In the genomic region with DNA sequence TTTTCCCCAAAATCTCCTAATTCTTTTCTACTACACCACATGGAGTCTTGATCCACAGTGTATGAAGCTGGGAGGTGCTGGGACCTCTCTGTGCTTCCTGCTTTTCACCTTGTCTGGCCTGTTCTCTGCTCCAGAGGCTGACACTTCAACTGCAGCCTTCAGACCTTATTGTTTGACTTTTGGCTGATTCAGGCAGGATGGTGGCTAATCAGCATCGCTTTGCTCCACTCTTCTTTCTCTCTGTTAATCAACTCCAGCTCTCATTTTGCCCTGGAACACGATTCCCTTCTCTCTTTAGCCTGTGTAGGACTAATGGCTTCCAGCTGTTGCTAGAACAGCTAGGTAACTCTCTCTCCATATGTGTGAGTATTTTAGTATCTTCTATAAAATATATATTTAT, we compare ENCODE assay signal across 27 mouse cellular contexts. TPM values are rescaled to one million over a fixed set of nuclear protein-coding genes. Genes with fewer than 3 reads are reported as not detected.
DNase-seq lines count a peak whose midpoint lies in the region; ATAC-seq lines count a peak whose summit lies in the region.
"Had no signal": no experiment of that assay in that cellular context is flagged by ENCODE, and none has a peak within 500 bp of the region (broad histone marks: within the 10 kb centered on the region; RNA-seq: fewer than 3 reads in every experiment).

No protein-coding gene starts in this region.

- H3K4me2 ChIP-seq in embryonic facial prominence, embryonic 11.5 days (ENCODE audit: low read depth, low read length) = no peak overlapping the region
- no peak overlapping the region for H3K4me2 ChIP-seq in limb, embryonic 15.5 days
- H3K4me2 ChIP-seq: heart, embryonic 15.5 days; hindbrain, embryonic 14.5 days; intestine, embryonic 15.5 days; lung, embryonic 15.5 days; midbrain, embryonic 15.5 days; neural tube, embryonic 13.5 days; stomach, embryonic 15.5 days had no signal

- no peaks in the 10 kb centered on the region for H3K9me3 ChIP-seq in embryonic facial prominence, embryonic 11.5 days (replicated peaks; ENCODE audit: control insufficient read depth, low read length)
- no peaks in the 10 kb centered on the region for H3K9me3 ChIP-seq in limb, embryonic 15.5 days
- H3K9me3 ChIP-seq: forebrain, embryonic 10.5 days; heart, embryonic 15.5 days; intestine, embryonic 15.5 days; lung, embryonic 15.5 days; midbrain, embryonic 15.5 days; neural tube, embryonic 13.5 days; stomach, embryonic 15.5 days had no signal

- DNase-seq in embryo, embryonic 11 days = peak; percentile 78
- peak; percentile 94 for DNase-seq in embryonic facial prominence, embryonic 11.5 days (ENCODE audit: low spot score)
- DNase-seq in hindlimb bud, embryonic 11.5 days (ENCODE audit: extremely low spot score, low read depth, low spot score) = peak; percentile 77
- DNase-seq in left cerebral cortex, adult 9 months (ENCODE audit: low spot score in 2 of 2) = no peak
- no peak for DNase-seq in cerebellum, postnatal 10 days
- no peak for DNase-seq in right cerebral cortex, postnatal 14 days
- DNase-seq: adrenal gland, adult 8-10 months; cerebellum, adult 18-20 months; cerebellum, postnatal 36 days; forebrain, postnatal 0 days; heart, postnatal 36 days; kidney, adult 9 months; kidney, postnatal 14 days; layer of hippocampus, postnatal 36 days; lung, postnatal 4 days; right cerebral cortex, postnatal 4 days; thymus, postnatal 25 days had no signal

- no peaks in the 10 kb centered on the region for H3K4me1 ChIP-seq in embryonic facial prominence, embryonic 11.5 days (ENCODE audit: control insufficient read depth, insufficient read depth, low read length)
- peaks cover 3% of the 10 kb centered on the region; the same call in 1 of the 2 replicates for H3K4me1 ChIP-seq in limb, embryonic 15.5 days
- H3K4me1 ChIP-seq: forebrain, embryonic 10.5 days; heart, embryonic 15.5 days; intestine, embryonic 15.5 days; midbrain, embryonic 15.5 days; neural tube, embryonic 13.5 days; stomach, embryonic 15.5 days had no signal

- peak; percentile 90 for ATAC-seq in embryonic facial prominence, embryonic 11.5 days (replicated peaks; ENCODE audit: insufficient number of reproducible peaks, low FRiP score, low TSS enrichment, low read depth)
- no peak for ATAC-seq in limb, embryonic 15.5 days (ENCODE audit: insufficient number of reproducible peaks, low FRiP score, low TSS enrichment, low read depth)
- ATAC-seq: forebrain, postnatal 0 days; intestine, embryonic 15.5 days; midbrain, embryonic 15.5 days had no signal

- WGBS in embryonic facial prominence, embryonic 11.5 days = 21% methylated on average over 2 of the region's 2 CpGs
- WGBS in limb, embryonic 15.5 days = 27% methylated on average over 2 of the region's 2 CpGs

- 0 out of 2 replicates have a peak overlapping the region, but pooled peaks have one; percentile 9 for H3K27ac ChIP-seq in embryonic facial prominence, embryonic 11.5 days (replicated peaks; ENCODE audit: low read depth, low read length)
- H3K27ac ChIP-seq in limb, embryonic 15.5 days = peak overlapping the region; percentile 68; the same call in 1 of the 2 replicates
- H3K27ac ChIP-seq: forebrain, embryonic 10.5 days; heart, embryonic 15.5 days; hindbrain, embryonic 14.5 days; intestine, embryonic 15.5 days; liver, embryonic 14.5 days; lung, embryonic 15.5 days; midbrain, embryonic 15.5 days; neural tube, embryonic 13.5 days; stomach, embryonic 15.5 days had no signal

- H3K27me3 ChIP-seq in embryonic facial prominence, embryonic 11.5 days (ENCODE audit: control insufficient read depth, insufficient read depth, low read length) = no peaks in the 10 kb centered on the region
- H3K27me3 ChIP-seq in limb, embryonic 15.5 days = no peaks in the 10 kb centered on the region
- H3K27me3 ChIP-seq: heart, embryonic 15.5 days; intestine, embryonic 15.5 days; lung, embryonic 15.5 days; midbrain, embryonic 15.5 days; neural tube, embryonic 13.5 days; stomach, embryonic 15.5 days had no signal

- H3K4me3 ChIP-seq in embryonic facial prominence, embryonic 11.5 days (ENCODE audit: low read depth, low read length) = no peak overlapping the region
- no peak overlapping the region for H3K4me3 ChIP-seq in limb, embryonic 15.5 days
- H3K4me3 ChIP-seq: forebrain, embryonic 10.5 days; heart, embryonic 15.5 days; intestine, embryonic 15.5 days; lung, embryonic 15.5 days; midbrain, embryonic 15.5 days; neural tube, embryonic 13.5 days; stomach, embryonic 15.5 days had no signal

- no peak overlapping the region for H3K9ac ChIP-seq in embryonic facial prominence, embryonic 11.5 days (replicated peaks; ENCODE audit: low read length)
- no peak overlapping the region for H3K9ac ChIP-seq in limb, embryonic 15.5 days
- H3K9ac ChIP-seq: forebrain, postnatal 0 days; heart, embryonic 15.5 days; hindbrain, embryonic 14.5 days; intestine, embryonic 15.5 days; liver, embryonic 14.5 days; lung, embryonic 15.5 days; midbrain, embryonic 15.5 days; neural tube, embryonic 13.5 days; stomach, embryonic 15.5 days had no signal

- no peaks in the 10 kb centered on the region for H3K36me3 ChIP-seq in embryonic facial prominence, embryonic 11.5 days (replicated peaks; ENCODE audit: control insufficient read depth, insufficient read depth, low read depth, low read length)
- H3K36me3 ChIP-seq in limb, embryonic 15.5 days = no peaks in the 10 kb centered on the region
- H3K36me3 ChIP-seq: forebrain, embryonic 10.5 days; heart, embryonic 15.5 days; intestine, embryonic 15.5 days; lung, embryonic 15.5 days; midbrain, embryonic 15.5 days; neural tube, embryonic 13.5 days; stomach, embryonic 15.5 days had no signal

RNA-seq across cellular contexts. Expression of a gene that starts 10.0 kb away (rescaled TPM):
- 5.2 and 6.0 TPM in 2 replicates for polyA plus RNA-seq in embryonic facial prominence, embryonic 11.5 days (2014; fragmentation: Nextera tagmentation; extraction: Ambion mirVana)
- polyA plus RNA-seq in limb, embryonic 15.5 days (2015; fragmentation: Nextera tagmentation; extraction: Ambion mirVana) = 19.1 and 21.4 TPM in 2 replicates

RNA-seq across cellular contexts. Expression of a gene that starts 59.7 kb away (rescaled TPM):
- 79.0 and 80.9 TPM in 2 replicates for polyA plus RNA-seq in embryonic facial prominence, embryonic 11.5 days (2014; fragmentation: Nextera tagmentation; extraction: Ambion mirVana)
- polyA plus RNA-seq in limb, embryonic 15.5 days (2015; fragmentation: Nextera tagmentation; extraction: Ambion mirVana) = 110 and 111 TPM in 2 replicates

Comparison
In these comparisons a context has a peak if more than half of its experiments do, and no peak if none do; other contexts are left out.
1. DNase-seq: peak in embryo, embryonic 11 days (single experiment), embryonic facial prominence, embryonic 11.5 days (single experiment) and hindlimb bud, embryonic 11.5 days (single experiment); none in left cerebral cortex, adult 9 months (0 of 2), cerebellum, postnatal 10 days (0 of 2) and right cerebral cortex, postnatal 14 days (single experiment).